Mouse (Mus musculus) liver, postnatal 0 days (tissue): ENCODE measurements around the gene Gm49368. TPM values are rescaled to one million over a fixed set of nuclear protein-coding genes. Genes with fewer than 3 reads are reported as not detected.

ENCODE experiments used
- ATAC-seq: fragments of 200-750 bp; cut with Nextera tagmentation; 2 replicates; pipeline ENCODE4 v1.8.0; 2017; ENCODE audit warnings: mild to moderate bottlenecking, moderate library complexity
- DNase-seq: peaks from one replicate; pipeline ENCODE4 v3.0.0-alpha.2; 2016
- H3K27ac ChIP-seq: fragments of 300-500 bp; sonication (generic); 2 replicates; pipeline ENCODE4 v1.5.1; 2014; ENCODE audit warnings: antibody characterized with exemption, moderate library complexity, mild to moderate bottlenecking, low read depth
- H3K27me3 ChIP-seq: fragments of 300-500 bp; sonication (generic); 2 replicates; pipeline ENCODE4 v1.6.1; 2014; ENCODE audit warnings: low read length, control low read depth, mixed read lengths; ENCODE audit not compliant: insufficient read depth
- H3K36me3 ChIP-seq: fragments of 300-500 bp; sonication (generic); replicated peaks from 2 replicates; pipeline ENCODE4 v1.6.1; 2014; ENCODE audit warnings: mild to moderate bottlenecking, control low read depth, low read length, moderate library complexity, mixed read lengths; ENCODE audit not compliant: insufficient read depth
- H3K4me1 ChIP-seq: fragments of 300-500 bp; sonication (generic); 2 replicates; pipeline ENCODE4 v1.6.1; 2014; ENCODE audit warnings: antibody characterized with exemption, mild to moderate bottlenecking, control low read depth; ENCODE audit not compliant: insufficient read depth
- H3K4me2 ChIP-seq: fragments of 300-500 bp; sonication (generic); 2 replicates; pipeline ENCODE4 v1.6.1; 2014; ENCODE audit warnings: low read depth, mild to moderate bottlenecking, low read length, moderate library complexity, mixed read lengths
- H3K4me3 ChIP-seq: fragments of 300-500 bp; sonication (generic); 2 replicates; pipeline ENCODE4 v1.5.1; 2014; ENCODE audit warnings: low read depth, low read length
- H3K9ac ChIP-seq: fragments of 300-500 bp; sonication (generic); replicated peaks from 2 replicates; pipeline ENCODE4 v1.6.1; 2014; ENCODE audit warnings: mild to moderate bottlenecking, moderate library complexity
- H3K9me3 ChIP-seq: fragments of 300-500 bp; sonication (generic); 2 replicates; pipeline ENCODE4 v1.6.1; 2016; ENCODE audit warnings: mild to moderate bottlenecking, control low read depth, low read length, mixed read lengths
- CTCF ChIP-seq: sonication (generic); IDR thresholded peaks from 2 replicates; pipeline ENCODE4 v1.5.1; 2016; ENCODE audit warnings: antibody characterized with exemption, low read depth
- EP300 ChIP-seq: IDR thresholded peaks from 2 replicates; pipeline ENCODE4 v1.6.1; 2016; ENCODE audit warnings: antibody characterized with exemption, low read depth, mild to moderate bottlenecking
- whole genome bisulfite sequencing: fragments of 180-500 bp; shearing (Covaris S2); extraction: QIAGEN DNeasy Blood & Tissue Kit; methylation state at CpG from one replicate; pipeline ENCODE4 v1.1.7; 2014; ENCODE audit not compliant: insufficient replicate concordance; 5-methylcytosine and 5-hydroxymethylcytosine counted together
- polyA plus RNA-seq: library from polyadenylated mRNA; unstranded; fragments of >200 nt; fragmentation: Nextera tagmentation; extraction: Ambion mirVana; gene quantifications from 2 replicates; pipeline ENCODE4 v1.2.1, GENCODE M21; 2015

The Gm49368 gene
- polyA plus RNA-seq, 1 experiment from 2014 or later: 0.51 TPM

DNA sequence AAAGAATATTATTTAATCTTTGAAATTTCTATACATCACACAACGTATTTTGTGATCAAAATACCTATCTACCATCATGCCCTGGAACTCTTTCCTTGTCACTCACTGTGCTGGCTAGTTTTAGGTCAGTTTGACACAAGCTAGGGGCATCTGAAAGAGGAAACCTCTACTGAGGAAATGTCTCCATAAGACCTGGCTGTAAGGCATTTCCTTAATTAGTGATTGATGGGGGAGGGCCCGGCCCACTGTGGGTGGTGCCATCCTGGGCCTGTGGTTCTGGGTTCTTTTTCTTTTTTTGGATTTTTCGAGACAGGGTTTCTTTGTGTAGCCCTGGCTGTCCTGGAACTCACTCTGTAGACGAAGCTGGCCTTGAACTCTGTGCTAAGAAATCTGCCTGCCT lies 3.4 kb upstream of the Gm49368 start:
- 57% methylated on average over 4 of the region's 4 CpGs for WGBS
- Histone ChIP-seq H3K36me3 (no peaks in the 10 kb centered on the region), H3K27me3 (no peaks in the 10 kb centered on the region), H3K4me3 (no peak overlapping the region), H3K27ac (no peak overlapping the region; the same call in 1 of the 2 replicates), H3K9me3 (no peaks in the 10 kb centered on the region), H3K4me1 (peaks cover 16% of the 10 kb centered on the region; the same call in 1 of the 2 replicates), H3K4me2 (no peak overlapping the region), H3K9ac (no peak overlapping the region)
- ATAC-seq (peak; percentile 35; the same call in 1 of the 2 replicates), DNase-seq (no peak)
- no peak for TF ChIP-seq EP300
- TF ChIP-seq CTCF: no peak

DNA sequence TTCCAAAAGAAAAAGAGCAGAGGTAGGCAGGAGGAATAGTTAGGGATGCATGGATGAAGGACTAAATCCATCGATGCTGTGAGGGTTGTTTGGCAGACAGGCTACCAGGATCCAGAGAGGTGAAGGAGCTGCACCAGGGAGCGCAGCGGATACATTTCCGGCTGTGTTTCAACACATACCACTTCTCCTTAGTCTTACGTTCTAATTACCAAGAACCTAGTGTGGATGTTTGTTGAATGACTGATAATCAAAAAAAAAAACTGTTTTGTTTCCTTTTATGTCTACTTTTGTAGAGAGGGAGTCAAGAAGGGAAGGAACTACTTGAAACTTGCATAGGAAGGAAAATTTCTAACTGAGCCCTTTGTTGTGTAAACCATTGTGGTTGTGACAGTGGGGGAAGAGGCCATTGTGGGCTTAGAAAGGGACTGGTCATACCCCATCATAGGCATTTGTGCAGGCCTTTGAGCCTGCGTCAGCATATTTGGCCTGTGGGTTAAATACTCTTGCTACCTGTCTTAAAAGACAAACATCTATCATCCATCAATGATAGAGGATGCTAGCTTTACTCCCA lies 813 bp downstream of the Gm49368 start:
- Histone ChIP-seq H3K27me3 (no peaks in the 10 kb centered on the region), H3K36me3 (no peaks in the 10 kb centered on the region), H3K9me3 (no peaks in the 10 kb centered on the region), H3K27ac (peak overlapping the region; percentile 70), H3K4me1 (peaks cover 3% of the 10 kb centered on the region; the same call in 1 of the 2 replicates), H3K4me3 (peak overlapping the region; percentile 27), H3K9ac (no peak overlapping the region), H3K4me2 (peak overlapping the region; percentile 50)
- TF ChIP-seq CTCF: no peak
- TF ChIP-seq EP300: no peak
- ATAC-seq (peak; percentile 29; the same call in 1 of the 2 replicates), DNase-seq (no peak)
- WGBS: 61% methylated on average over 6 of the region's 6 CpGs

DNA sequence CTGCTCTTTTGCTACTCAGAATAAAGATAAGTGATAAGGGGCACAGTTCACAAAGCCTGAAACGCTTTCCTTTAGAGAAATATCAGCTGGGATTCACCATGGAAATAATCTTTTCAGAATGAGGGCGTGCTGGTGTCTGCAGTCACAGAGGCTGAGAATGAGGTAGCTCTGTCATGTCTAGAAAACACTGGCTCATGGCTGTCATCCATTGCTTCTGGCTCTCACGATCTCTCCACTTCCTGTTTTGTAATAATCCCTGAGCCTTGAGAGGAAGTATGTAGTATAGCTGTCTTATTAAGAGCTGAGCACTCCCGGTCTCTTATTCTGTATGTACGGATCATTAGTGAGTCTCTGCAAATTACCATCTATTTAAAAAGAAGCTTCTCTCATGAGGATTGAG lies 3.1 kb downstream of the Gm49368 start:
- ATAC-seq (no peak), DNase-seq (no peak)
- Histone ChIP-seq H3K27ac (no peak overlapping the region), H3K4me1 (no peaks in the 10 kb centered on the region), H3K9ac (no peak overlapping the region), H3K9me3 (no peaks in the 10 kb centered on the region), H3K36me3 (no peaks in the 10 kb centered on the region), H3K4me3 (no peak overlapping the region), H3K4me2 (0 out of 2 replicates have a peak overlapping the region, but pooled peaks have one; percentile 48), H3K27me3 (no peaks in the 10 kb centered on the region)
- 38% methylated on average over 5 of the region's 5 CpGs for WGBS
- TF ChIP-seq EP300 (no peak), CTCF (no peak)

DNA sequence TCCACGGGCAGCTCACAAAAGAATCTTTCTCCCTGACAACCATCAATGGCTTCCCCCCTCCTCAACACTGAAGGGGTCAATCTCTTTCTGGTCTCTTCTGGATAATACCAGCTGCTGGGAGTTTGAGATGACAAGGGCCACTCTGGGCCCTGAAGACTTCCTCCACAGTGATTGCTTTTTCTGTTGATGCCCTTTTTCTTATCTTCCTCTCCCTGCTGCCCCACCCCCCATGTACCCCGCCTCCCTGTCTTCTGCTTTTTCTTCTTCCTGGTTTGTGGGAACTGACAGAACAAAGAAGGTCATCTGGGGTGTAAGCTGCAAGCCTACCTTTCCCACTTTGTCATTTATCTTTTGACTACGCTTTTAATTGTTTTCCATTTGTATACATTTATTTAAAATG lies 5.4 kb downstream of the Gm49368 start:
- no peak for ATAC-seq
- Histone ChIP-seq H3K27ac (0 out of 2 replicates have a peak overlapping the region, but pooled peaks have one; percentile 19), H3K4me2 (no peak overlapping the region), H3K4me3 (no peak overlapping the region), H3K36me3 (no peaks in the 10 kb centered on the region), H3K9ac (no peak overlapping the region), H3K4me1 (no peaks in the 10 kb centered on the region), H3K9me3 (no peaks in the 10 kb centered on the region), H3K27me3 (no peaks in the 10 kb centered on the region)
- 38% methylated on average over 3 of the region's 3 CpGs for WGBS
- TF ChIP-seq CTCF (no peak), EP300 (no peak)
- peak; percentile 53 for DNase-seq

DNA sequence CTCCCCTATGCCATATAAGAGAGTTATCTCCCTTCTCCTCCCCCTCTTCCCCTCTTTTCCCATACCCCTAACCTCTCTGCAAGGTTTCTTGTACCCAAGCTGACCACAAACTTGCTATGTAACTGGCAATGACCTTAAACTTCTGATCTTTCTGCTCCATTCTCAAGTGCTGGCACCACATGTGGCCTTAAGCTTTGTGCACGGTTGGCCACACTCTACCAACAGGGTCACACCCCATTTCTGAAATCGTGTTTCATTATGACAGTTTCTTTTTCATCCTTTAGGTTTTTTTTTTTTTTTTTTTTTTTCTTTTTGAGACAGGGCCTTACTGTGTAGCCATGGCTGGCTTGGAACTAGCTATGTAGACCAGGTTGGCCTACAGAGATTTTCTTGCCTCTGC lies 7.4 kb downstream of the Gm49368 start:
- DNase-seq (no peak), ATAC-seq (no peak)
- Histone ChIP-seq H3K9me3 (no peaks in the 10 kb centered on the region), H3K4me3 (no peak overlapping the region), H3K4me1 (no peaks in the 10 kb centered on the region), H3K4me2 (no peak overlapping the region), H3K9ac (no peak overlapping the region), H3K36me3 (no peaks in the 10 kb centered on the region), H3K27me3 (no peaks in the 10 kb centered on the region), H3K27ac (no peak overlapping the region)
- WGBS: 58% methylated on average over 2 of the region's 2 CpGs
- TF ChIP-seq CTCF: no peak
- no peak for TF ChIP-seq EP300

DNA sequence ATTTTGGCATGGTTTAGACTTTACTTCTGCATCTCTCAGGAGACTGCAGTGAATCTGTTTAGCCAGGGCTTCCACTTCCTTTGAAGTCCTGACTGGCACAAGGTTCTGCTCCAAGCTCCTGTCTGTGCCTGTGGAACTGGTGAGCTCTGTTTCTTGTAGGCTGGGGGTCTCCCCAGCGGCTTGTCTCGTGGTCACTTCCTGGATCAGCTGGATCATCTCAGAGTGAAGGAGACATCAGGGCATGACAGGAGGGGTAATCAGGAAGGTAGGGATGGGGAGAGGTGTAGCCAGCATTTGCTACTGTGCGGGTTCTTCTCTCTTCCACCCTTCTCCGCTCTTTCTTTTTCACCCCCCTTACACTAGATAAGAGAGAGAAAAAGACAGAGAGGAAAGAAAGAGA lies 9.3 kb downstream of the Gm49368 start:
- no peaks in the 10 kb centered on the region for H3K27me3 ChIP-seq
- TF ChIP-seq EP300: no peak
- TF ChIP-seq CTCF: no peak
- DNase-seq: no peak
- no peaks in the 10 kb centered on the region for H3K4me1 ChIP-seq
- WGBS: 73% methylated on average over 4 of the region's 4 CpGs
- no peak overlapping the region for H3K4me3 ChIP-seq
- ATAC-seq: no peak
- H3K9me3 ChIP-seq: no peaks in the 10 kb centered on the region
- no peaks in the 10 kb centered on the region for H3K36me3 ChIP-seq
- H3K9ac ChIP-seq: no peak overlapping the region
- H3K4me2 ChIP-seq: no peak overlapping the region
- no peak overlapping the region for H3K27ac ChIP-seq

DNA sequence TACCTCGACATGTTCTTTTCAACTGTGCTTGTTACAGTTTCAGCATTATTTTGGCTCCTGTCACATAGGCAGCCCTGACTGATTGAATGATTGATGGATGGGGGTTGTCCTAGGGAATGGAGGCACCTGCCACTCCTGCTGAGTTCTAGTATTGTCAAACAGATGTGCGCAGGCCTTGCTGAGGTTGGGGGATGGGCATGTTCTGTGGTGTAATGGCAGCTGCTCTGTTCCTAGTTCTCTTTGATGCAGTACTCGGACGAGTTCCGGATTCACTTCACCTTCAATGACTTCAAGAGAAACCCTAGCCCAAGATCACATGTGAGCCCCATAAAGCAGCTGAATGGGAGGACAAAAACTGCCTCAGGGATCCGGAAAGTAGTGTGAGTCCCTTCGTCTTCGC lies 17.5 kb downstream of the Gm49368 start:
- H3K4me3 ChIP-seq: no peak overlapping the region
- DNase-seq (no peak), ATAC-seq (no peak)
- H3K36me3 ChIP-seq: peaks cover 3% of the 10 kb centered on the region; the same call in 1 of the 2 replicates
- no peak overlapping the region for H3K4me2 ChIP-seq
- H3K27me3 ChIP-seq: no peaks in the 10 kb centered on the region
- no peak overlapping the region for H3K27ac ChIP-seq
- TF ChIP-seq EP300 (no peak), CTCF (no peak)
- 77% methylated on average over 8 of the region's 8 CpGs for WGBS
- no peak overlapping the region for H3K9ac ChIP-seq
- H3K9me3 ChIP-seq: no peaks in the 10 kb centered on the region
- H3K4me1 ChIP-seq: no peaks in the 10 kb centered on the region
